Mouse (Mus musculus) ES-E14 (cell line): ENCODE data around the gene Bex2. TPM values are rescaled to one million over a fixed set of nuclear protein-coding genes. Genes with fewer than 3 reads are reported as not detected.
"Not testable (repeated sequence)": the region's sequence is repeated elsewhere in the genome, so short reads cannot be mapped to it uniquely, and the experiment has no call there.

ENCODE experiments used
- DNase-seq: peaks from one replicate; pipeline ENCODE4 v3.0.0-alpha.2; 2013; ENCODE audit warnings: low read depth, low spot score
- H3K27ac ChIP-seq: 2 replicates; pipeline ENCODE4 v1.5.1; 2012; ENCODE audit warnings: low read depth, mild to moderate bottlenecking, low read length, moderate library complexity, mixed read lengths; ENCODE audit not compliant: poor library complexity, insufficient read depth, severe bottlenecking
- H3K36me3 ChIP-seq: 2 replicates; pipeline ENCODE4 v1.6.1; 2012; ENCODE audit warnings: mild to moderate bottlenecking, low read length, moderate library complexity, mixed read lengths; ENCODE audit not compliant: control insufficient read depth, poor library complexity, insufficient read depth, severe bottlenecking
- H3K4me1 ChIP-seq, 2 experiments: fragments of 150-350 bp in 1 of 2; sonication (generic) in 1 of 2; 2 replicates each; pipeline ENCODE4 v1.6.1; 2012; ENCODE audit warnings: low read length in 2 of 2, mild to moderate bottlenecking in 1 of 2, mixed read lengths in 1 of 2; ENCODE audit not compliant: control insufficient read depth in 2 of 2, insufficient read depth in 2 of 2, poor library complexity in 1 of 2
- H3K4me3 ChIP-seq, 2 experiments: fragments of 150-350 bp in 1 of 2; sonication (generic) in 1 of 2; 2 replicates each; pipeline ENCODE4 v1.5.1; 2012; ENCODE audit warnings: low read length in 2 of 2, low read depth in 1 of 2, mild to moderate bottlenecking in 1 of 2, mixed read lengths in 1 of 2; ENCODE audit not compliant: insufficient read depth in 1 of 2, poor library complexity in 1 of 2, severe bottlenecking in 1 of 2
- H3K9ac ChIP-seq: 2 replicates; pipeline ENCODE4 v1.6.1; 2012; ENCODE audit warnings: low read depth, mild to moderate bottlenecking, low read length, mixed read lengths; ENCODE audit not compliant: poor library complexity, insufficient read depth, severe bottlenecking
- H3K9me3 ChIP-seq: fragments of 150-350 bp; sonication (generic); 2 replicates; pipeline ENCODE4 v1.6.1; 2012; ENCODE audit warnings: low read depth, mild to moderate bottlenecking, low read length; ENCODE audit not compliant: control insufficient read depth, insufficient read depth
- CHD2 ChIP-seq: IDR thresholded peaks from 2 replicates; pipeline ENCODE4 v1.6.1; 2014; ENCODE audit warnings: mild to moderate bottlenecking, low read depth, low read length, inconsistent platforms
- HCFC1 ChIP-seq: IDR thresholded peaks from 2 replicates; pipeline ENCODE4 v1.6.1; 2012; ENCODE audit warnings: low read length, inconsistent platforms, borderline replicate concordance; ENCODE audit not compliant: insufficient read depth
- MAFK ChIP-seq: IDR thresholded peaks from 2 replicates; pipeline ENCODE4 v1.6.1; 2014; ENCODE audit warnings: mild to moderate bottlenecking, low read depth, low read length, inconsistent platforms; ENCODE audit not compliant: insufficient read depth
- ZC3H11A ChIP-seq: IDR thresholded peaks from 2 replicates; pipeline ENCODE4 v1.6.1; 2012; ENCODE audit warnings: low read depth, mild to moderate bottlenecking, inconsistent platforms, low read length, borderline replicate concordance
- ZNF384 ChIP-seq: IDR thresholded peaks from 2 replicates; pipeline ENCODE4 v1.6.1; 2012; ENCODE audit warnings: low read depth, low read length, inconsistent platforms
- in situ Hi-C, 2 experiments: fragments of 600-800 bp; cut with MboI; formaldehyde crosslinking; loops; one replicate each; pipeline ENCODE4 v1.15.1; 2025; ENCODE audit warnings: low sequenced_read_pairs in 2 of 2, inconsistent platforms in 1 of 2; ENCODE audit not compliant: unreplicated experiment in 2 of 2
- total RNA-seq: library from RNA; depleted of rRNA; stranded (reverse); fragments of 300-350 nt; gene quantifications from 2 replicates; pipeline ENCODE4 v1.2.3, GENCODE M21; 2012

Bex2 gene
- total RNA-seq, 1 experiment: 54.1 TPM

DNA sequence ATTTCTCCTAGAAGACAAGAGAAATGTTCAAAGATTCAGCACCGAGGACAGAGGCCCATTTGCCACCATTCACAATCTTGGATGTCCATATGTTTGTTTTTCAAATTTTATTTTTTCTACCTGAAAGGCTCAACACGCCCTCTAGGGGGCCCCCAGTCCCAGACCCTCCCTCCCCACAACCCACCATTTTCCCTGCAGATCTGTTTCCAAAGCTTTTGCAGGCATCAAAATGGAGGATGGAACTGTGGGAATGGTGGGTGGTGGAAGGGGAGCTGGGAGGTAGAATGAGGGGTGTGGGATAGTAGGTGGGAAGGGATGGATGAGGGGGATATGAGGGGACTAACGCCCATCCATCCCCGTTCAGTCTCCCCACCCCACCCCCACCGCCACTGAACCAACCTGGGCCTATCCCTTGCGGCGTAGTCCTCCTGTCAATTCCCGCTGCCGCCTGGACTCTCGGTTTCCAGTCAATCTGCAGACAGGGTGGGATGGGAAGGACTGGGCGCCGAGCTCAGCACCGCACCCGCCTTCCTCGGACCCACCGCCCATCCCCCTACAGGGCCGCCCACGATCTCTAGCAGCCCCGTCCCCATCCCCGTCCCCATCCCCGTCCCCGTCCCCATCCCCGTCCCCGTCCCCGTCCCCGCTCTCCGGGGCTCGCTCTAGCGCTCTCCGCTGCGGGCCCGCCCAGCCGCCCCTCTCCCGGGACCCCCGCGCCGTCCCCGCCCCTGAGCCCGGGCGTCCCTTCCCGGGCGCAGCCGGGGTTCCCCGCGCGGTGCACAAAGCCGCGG is 640 bp downstream of the Bex2 start:
- H3K27ac ChIP-seq: peak overlapping the region; percentile 40; the same call in 1 of the 2 replicates
- H3K4me1 ChIP-seq, H3K36me3 ChIP-seq, H3K9me3 ChIP-seq, in situ Hi-C loops: not testable (repeated sequence)
- H3K4me3 ChIP-seq: peak overlapping the region; percentile 69 to 76
- H3K9ac ChIP-seq: peak overlapping the region; percentile 52; the same call in 1 of the 2 replicates
- peak; percentile 11 for DNase-seq
- peak; percentile 28; the same call in 1 of the 2 replicates for TF ChIP-seq ZNF384

DNA sequence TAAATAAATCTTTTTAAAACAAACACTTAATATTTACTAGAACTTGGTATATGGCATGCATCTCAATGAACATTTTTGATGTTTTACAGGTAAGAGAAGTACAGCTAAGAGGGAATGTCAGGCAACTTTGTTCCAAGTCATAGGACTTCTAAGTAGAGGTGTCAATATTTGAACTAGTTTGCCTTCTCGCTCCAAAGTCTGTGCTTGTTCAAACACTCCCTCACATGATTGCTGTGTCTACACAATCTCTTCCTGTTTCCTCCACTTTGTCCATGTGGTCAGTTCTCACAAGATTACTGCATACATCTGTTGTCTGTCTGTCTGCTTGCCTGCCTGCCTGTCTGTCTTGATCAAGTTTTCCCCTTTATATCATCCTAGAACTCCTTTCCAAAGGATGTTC is 7.3 kb downstream of the Bex2 start:
- H3K9me3 ChIP-seq: no peaks in the 10 kb centered on the region
- TF ChIP-seq HCFC1 (no peak), ZNF384 (no peak), ZC3H11A (no peak), MAFK (no peak), CHD2 (no peak)
- H3K4me3 ChIP-seq: no peak overlapping the region
- no peak overlapping the region for H3K27ac ChIP-seq
- H3K36me3 ChIP-seq: no peaks in the 10 kb centered on the region
- in situ Hi-C loops: no loop called here
- no peaks in the 10 kb centered on the region for H3K4me1 ChIP-seq
- no peak for DNase-seq
- no peak overlapping the region for H3K9ac ChIP-seq

DNA sequence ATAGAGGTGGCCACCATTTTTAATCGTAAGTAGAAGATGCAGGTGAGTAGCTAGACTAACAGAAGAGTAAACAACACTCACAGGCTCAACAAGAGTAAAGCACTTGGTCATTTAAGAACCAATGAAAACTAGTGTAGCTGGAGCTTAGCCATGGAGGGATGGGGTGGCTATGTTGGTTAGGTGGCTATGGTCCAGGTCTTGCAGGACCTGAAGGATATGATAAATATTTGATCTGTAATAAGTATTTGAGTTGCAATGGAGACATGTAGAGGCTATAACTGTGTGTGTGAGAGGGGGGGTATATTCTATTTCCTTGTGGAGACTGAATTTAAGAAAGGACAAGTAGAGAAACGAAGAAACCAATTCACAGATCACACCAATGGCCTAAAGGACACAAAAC is 16.8 kb downstream of the Bex2 start:
- no peaks in the 10 kb centered on the region for H3K9me3 ChIP-seq
- H3K36me3 ChIP-seq: no peaks in the 10 kb centered on the region
- no peaks in the 10 kb centered on the region for H3K4me1 ChIP-seq
- TF ChIP-seq HCFC1 (no peak), ZNF384 (no peak), MAFK (no peak), CHD2 (no peak), ZC3H11A (no peak)
- in situ Hi-C loops: no loop called here
- no peak overlapping the region for H3K4me3 ChIP-seq
- no peak overlapping the region for H3K27ac ChIP-seq
- no peak for DNase-seq
- no peak overlapping the region for H3K9ac ChIP-seq

DNA sequence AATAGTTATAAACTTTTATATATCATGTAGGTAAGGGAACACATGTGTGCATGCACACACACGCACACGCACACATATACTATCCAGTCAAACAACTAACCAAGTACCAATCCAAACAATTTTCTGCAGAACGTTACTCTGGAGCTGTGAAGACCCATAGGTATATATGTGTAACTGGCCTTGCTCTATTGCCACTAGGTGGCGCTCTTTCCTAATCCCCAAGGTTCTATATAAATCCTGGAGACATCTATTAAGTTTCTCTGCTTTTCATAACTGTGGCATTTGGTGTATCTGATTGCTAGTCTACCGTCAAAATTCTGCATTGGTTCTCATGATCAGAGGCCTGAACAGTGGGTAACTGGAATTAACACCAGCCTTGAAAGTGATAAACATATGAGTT is 20.5 kb downstream of the Bex2 start:
- Histone ChIP-seq H3K4me1 (no peaks in the 10 kb centered on the region), H3K27ac (no peak overlapping the region), H3K9ac (no peak overlapping the region), H3K4me3 (no peak overlapping the region), H3K36me3 (no peaks in the 10 kb centered on the region), H3K9me3 (no peaks in the 10 kb centered on the region)
- peak; percentile 47 for DNase-seq
- in situ Hi-C loops: no loop called here
- TF ChIP-seq CHD2 (no peak), ZC3H11A (no peak), ZNF384 (no peak), MAFK (no peak), HCFC1 (no peak)

DNA sequence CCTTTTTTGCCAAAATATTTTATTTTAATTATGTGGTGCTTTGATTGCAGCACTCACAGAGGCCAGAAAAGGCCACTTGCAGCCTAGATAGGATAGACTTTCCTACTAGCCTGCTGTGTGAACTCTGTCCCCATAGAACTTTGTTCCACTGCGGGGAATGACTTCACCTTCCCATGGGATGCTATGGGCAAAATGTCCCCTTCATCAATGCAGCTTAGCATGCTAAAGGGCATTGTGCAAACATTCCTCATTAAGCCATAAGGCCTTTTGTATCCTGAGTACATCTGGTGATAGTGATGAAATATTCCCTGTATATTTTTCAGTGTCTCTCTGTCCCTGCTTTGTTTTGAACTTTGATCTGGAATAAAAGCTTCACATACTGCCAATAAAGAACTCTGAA is 24.3 kb downstream of the Bex2 start:
- TF ChIP-seq HCFC1 (no peak), ZC3H11A (no peak), CHD2 (no peak), ZNF384 (no peak), MAFK (no peak)

DNA sequence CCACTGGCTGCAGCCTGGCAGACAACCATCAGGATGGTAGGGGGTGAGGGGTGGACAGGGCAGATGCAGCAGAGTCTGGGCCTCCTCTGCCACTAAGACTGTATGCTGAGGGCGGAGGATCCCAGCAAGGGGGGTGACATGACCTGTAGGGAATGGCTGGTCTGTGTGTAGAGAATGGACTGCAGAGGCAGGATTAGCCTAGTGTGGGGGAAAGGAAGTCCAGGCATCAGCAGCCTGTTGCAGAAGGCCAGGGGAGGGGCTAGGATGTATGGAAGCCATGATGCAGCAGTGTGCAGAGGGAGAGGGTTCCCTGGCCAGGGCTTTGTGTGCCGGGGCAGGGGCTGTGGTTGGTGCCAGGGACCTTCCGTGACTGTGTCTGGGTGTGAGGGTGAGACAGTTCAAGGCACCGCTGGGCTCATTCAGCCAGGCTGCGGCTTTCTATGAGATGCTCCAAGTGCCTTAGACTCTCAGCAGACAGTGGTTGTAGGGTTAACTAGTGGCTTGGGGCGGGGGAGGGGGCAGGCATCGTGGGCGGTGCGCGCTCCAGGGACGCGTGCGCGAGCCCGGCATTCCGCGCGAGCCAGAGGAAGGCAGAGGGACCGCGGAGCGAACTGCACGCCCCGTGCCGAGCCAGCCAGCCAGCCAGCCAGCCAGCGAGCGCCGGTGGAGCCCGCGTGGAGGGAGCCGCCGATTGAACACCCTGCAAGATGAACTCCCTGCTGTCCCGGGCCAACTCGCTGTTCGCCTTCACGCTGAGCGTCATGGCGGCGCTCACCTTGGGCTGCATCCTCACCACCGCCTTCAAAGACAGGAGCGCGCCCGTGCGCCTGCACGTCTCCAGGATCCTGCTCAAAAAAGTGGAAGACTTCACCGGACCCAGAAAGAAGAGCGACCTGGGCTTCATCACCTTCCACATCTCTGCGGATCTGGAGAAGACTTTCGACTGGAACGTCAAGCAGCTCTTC is 35.0 kb downstream of the Bex2 start, which contains the start of gene Arxes1:
Gene Arxes1 (plus strand): TSS at position 569 of the 965 bp plus-strand sequence.
- H3K4me1 ChIP-seq, H3K27ac ChIP-seq, H3K9me3 ChIP-seq, in situ Hi-C loops, H3K36me3 ChIP-seq, DNase-seq: not testable (repeated sequence)
- Histone ChIP-seq H3K9ac (peak within 1 kb of the TSS; percentile 32), H3K4me3 (peak within 1 kb of the TSS; percentile 46 to 58; a peak in 3 of 4 replicates)

More for the DNA sequence above, 24.3 kb downstream of the Bex2 start:
- H3K4me3 ChIP-seq: no peak overlapping the region
- in situ Hi-C loops: no loop called here
- H3K36me3 ChIP-seq: no peaks in the 10 kb centered on the region
- no peak for DNase-seq
- no peaks in the 10 kb centered on the region for H3K9me3 ChIP-seq
- H3K9ac ChIP-seq: no peak overlapping the region
- H3K27ac ChIP-seq: no peak overlapping the region
- H3K4me1 ChIP-seq: no peaks in the 10 kb centered on the region
